Mouse (Mus musculus) subcutaneous adipose tissue, adult 2 months (tissue): ENCODE results near the gene Clec2g. TPM values are rescaled to one million over a fixed set of nuclear protein-coding genes. Genes with fewer than 3 reads are reported as not detected.

ENCODE experiments used
- polyA plus RNA-seq: library from polyadenylated mRNA; depleted of rRNA; stranded (reverse); fragments of >200 nt; gene quantifications from 2 replicates; pipeline ENCODE4 v1.2.3, GENCODE M21; 2012; ENCODE audit warnings: low replicate concordance; rRNA removed

Gene Clec2g
- not detected in 2 replicates for polyA plus RNA-seq

DNA sequence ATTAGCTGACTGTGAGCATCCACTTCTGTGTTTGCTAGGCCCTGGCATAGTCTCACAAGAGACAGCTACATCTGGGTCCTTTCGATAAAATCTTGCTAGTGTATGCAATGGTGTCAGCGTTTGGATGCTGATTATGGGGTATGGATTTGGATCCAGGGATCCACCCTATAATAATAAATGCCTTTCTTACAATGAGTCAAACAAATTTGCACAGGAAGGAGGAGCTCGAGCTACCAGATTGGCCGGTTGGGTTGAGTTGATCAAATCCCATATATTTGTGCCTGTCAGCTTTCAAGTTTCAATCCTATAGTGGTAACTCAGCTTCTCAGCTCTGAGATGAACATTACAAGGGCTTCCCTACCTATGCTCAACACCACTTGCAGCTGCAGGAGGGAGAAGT lies at the start of gene Clec2g:
Gene Clec2g (plus strand): TSS at position 301 of the 400 bp plus-strand sequence.

DNA sequence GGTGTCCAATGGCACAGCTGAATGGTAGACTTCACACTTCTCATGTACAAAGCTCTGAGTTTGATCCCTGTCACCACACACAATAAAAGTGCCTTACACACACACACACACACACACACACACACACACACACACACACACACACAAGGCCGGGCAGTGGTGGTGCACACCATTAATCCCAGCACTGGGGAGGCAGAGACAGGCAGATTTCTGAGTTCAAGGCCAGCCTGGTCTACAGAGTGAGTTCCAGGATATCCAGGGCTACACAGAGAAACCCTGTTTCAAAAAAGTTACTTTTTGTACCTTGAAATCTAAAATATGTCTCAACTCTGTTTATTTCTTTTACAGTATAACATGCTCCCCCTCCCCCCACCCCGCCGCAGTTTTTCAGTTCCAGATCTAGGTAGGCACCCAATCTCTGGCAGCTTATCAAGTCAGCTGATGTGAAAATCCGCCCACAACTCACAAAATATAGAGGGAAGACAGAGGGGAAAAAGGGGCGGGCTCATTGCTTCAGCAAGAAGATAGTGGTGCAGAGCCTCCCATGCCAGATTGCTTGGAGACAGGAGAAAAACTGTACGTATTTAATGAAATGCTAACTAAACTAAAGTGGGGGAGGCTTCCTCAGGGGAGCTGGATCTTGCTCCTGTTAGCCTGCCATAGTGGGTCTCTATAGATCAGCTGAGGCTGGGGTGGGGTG lies 46.9 kb upstream of the Clec2g start, which contains the start of gene Clec2i:
Gene Clec2i (plus strand): TSS at position 498 of the 700 bp plus-strand sequence.

DNA sequence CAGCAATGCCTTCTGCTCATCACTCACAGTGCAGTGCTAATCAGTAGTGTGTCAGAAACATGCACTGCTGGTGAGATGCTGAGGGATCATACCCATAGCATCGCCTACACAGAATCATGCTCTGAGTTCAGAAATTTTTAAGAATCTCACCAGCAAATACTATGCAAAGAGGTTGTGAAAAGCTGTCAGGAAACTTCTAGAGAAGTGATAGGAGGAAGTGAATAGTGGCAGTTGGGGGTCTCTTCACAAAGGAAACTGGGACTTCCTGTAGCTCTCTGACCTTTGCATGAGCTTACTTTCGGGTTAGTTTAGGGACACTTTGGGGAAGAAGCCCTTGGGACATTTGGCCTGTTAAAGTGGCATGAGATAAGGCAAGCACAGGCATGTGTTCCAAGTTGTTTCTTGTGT lies 43.2 kb upstream of the Clec2g start, which contains the start of gene BC035044:
Gene BC035044 (minus strand): TSS at position 179 of the 408 bp plus-strand sequence.

Other genes with a start within 250 kb of the Clec2g start
- not detected in 2 replicates for gene Klrb1, start 211.3 kb upstream of the Clec2g start, polyA plus RNA-seq
- 0.89 and 1.5 TPM in 2 replicates for gene Klrb1c, start 145.2 kb upstream of the Clec2g start, polyA plus RNA-seq
- gene Gm44511, start 108.1 kb upstream of the Clec2g start, polyA plus RNA-seq = not detected in 2 replicates
- gene Klrb1b, start 108.0 kb upstream of the Clec2g start, polyA plus RNA-seq = 0.70 and 0.76 TPM in 2 replicates
- 0.99 and 1.3 TPM in 2 replicates for gene Clec2i, start 46.8 kb upstream of the Clec2g start, polyA plus RNA-seq
- gene BC035044, start 43.3 kb upstream of the Clec2g start, polyA plus RNA-seq = 1.6 and 2.6 TPM in 2 replicates
- 0.21 and 0.48 TPM in 2 replicates for gene Klrb1f, start 111.5 kb downstream of the Clec2g start, polyA plus RNA-seq
- 0.16 TPM in 1 of 2 replicates, not detected in the other for gene Clec2e, start 166.5 kb downstream of the Clec2g start, polyA plus RNA-seq
- 75.5 and 125 TPM in 2 replicates for gene Clec2d, start 246.2 kb downstream of the Clec2g start, polyA plus RNA-seq